Comparison of ENCODE assay signal across 14 mouse cellular contexts in genomic region chr12:71274519-71275237, GRCm38 (mm10). TPM values are rescaled to one million over a fixed set of nuclear protein-coding genes. Genes with fewer than 3 reads are reported as not detected.
DNase-seq lines count a peak whose midpoint lies in the region; ATAC-seq and TF ChIP-seq lines count a peak whose summit lies in the region.
"Had no signal": no experiment of that assay in that cellular context is flagged by ENCODE, and none has a peak within 500 bp of the region (broad histone marks: within the 10 kb centered on the region; RNA-seq: fewer than 3 reads in every experiment).

No protein-coding gene starts in this region.

- intact Hi-C loops in left cerebral cortex, adult 2 months (cut with DNase I): no loop called here
- intact Hi-C loops in left cerebral cortex, postnatal 10 days (cut with DNase I): no loop called here

- no peaks in the 10 kb centered on the region for H3K79me2 ChIP-seq in MEL (ENCODE audit: control insufficient read depth, insufficient read depth, low read length, poor library complexity)

- WGBS in forebrain, embryonic 15.5 days: 95% methylated on average over 5 of the region's 5 CpGs

- TF ChIP-seq POLR2A in MEL (IDR thresholded peaks at IDR 0.05; ENCODE audit: control insufficient read depth in 1 of 2, insufficient read depth in 1 of 2, low read depth in 1 of 2, low read length in 2 of 2, poor library complexity in 1 of 2): no peak

- no peak for TF ChIP-seq EP300 in MEL (IDR thresholded peaks at IDR 0.05; ENCODE audit: low read depth in 1 of 2, low read length in 2 of 2)

- no peaks in the 10 kb centered on the region for H3K4me1 ChIP-seq in MEL (ENCODE audit: control insufficient read depth in 1 of 2, insufficient read depth in 2 of 2, low read length in 2 of 2)
- H3K4me1 ChIP-seq in forebrain, embryonic 15.5 days: peaks cover 4% of the 10 kb centered on the region
- H3K4me1 ChIP-seq: lung, embryonic 15.5 days had no signal

- H3K27ac ChIP-seq in left cerebral cortex, adult 2 months: no peak overlapping the region
- no peak overlapping the region for H3K27ac ChIP-seq in MEL (ENCODE audit: control insufficient read depth, low read depth, low read length)
- no peak overlapping the region for H3K27ac ChIP-seq in forebrain, embryonic 15.5 days (replicated peaks)
- H3K27ac ChIP-seq: lung, embryonic 15.5 days had no signal

- no peaks in the 10 kb centered on the region for H3K9me3 ChIP-seq in MEL (replicated peaks; ENCODE audit: insufficient read depth, low read length)
- no peaks in the 10 kb centered on the region for H3K9me3 ChIP-seq in forebrain, embryonic 15.5 days
- H3K9me3 ChIP-seq: lung, embryonic 15.5 days had no signal

- no peak overlapping the region for H3K4me2 ChIP-seq in forebrain, embryonic 15.5 days (replicated peaks)
- H3K4me2 ChIP-seq: lung, embryonic 15.5 days had no signal

- no peak overlapping the region for H3K9ac ChIP-seq in MEL (ENCODE audit: control insufficient read depth, low read depth, low read length, poor library complexity, severe bottlenecking)
- no peak overlapping the region for H3K9ac ChIP-seq in forebrain, embryonic 15.5 days (replicated peaks)
- H3K9ac ChIP-seq: lung, embryonic 15.5 days had no signal

- TF ChIP-seq RAD21 in MEL (IDR thresholded peaks at IDR 0.05; ENCODE audit: low read depth, low read length): no peak; the same call in 1 of the 2 replicates

- peak; percentile 36 for TF ChIP-seq CTCF in left cerebral cortex, adult 2 months (IDR thresholded peaks at IDR 0.05)
- TF ChIP-seq CTCF in MEL (IDR thresholded peaks at IDR 0.05 in 2 of 3, conservative IDR thresholded peaks at IDR 0.05 in 1 of 3; ENCODE audit: control insufficient read depth in 1 of 3, insufficient read depth in 1 of 3, low read depth in 2 of 3, low read length in 3 of 3, poor library complexity in 1 of 3, severe bottlenecking in 1 of 3): peak; percentile 38 to 47 (median 44)

- no peak overlapping the region for H3K4me3 ChIP-seq in left cerebral cortex, adult 2 months
- no peak overlapping the region for H3K4me3 ChIP-seq in MEL (ENCODE audit: control insufficient read depth in 1 of 2, insufficient read depth in 1 of 2, low read depth in 2 of 2, low read length in 2 of 2)
- no peak overlapping the region for H3K4me3 ChIP-seq in forebrain, embryonic 15.5 days
- H3K4me3 ChIP-seq: lung, embryonic 15.5 days had no signal

- no peaks in the 10 kb centered on the region for H3K36me3 ChIP-seq in MEL (ENCODE audit: control insufficient read depth in 1 of 2, insufficient read depth in 2 of 2, low read length in 2 of 2)
- no peaks in the 10 kb centered on the region for H3K36me3 ChIP-seq in forebrain, embryonic 15.5 days
- H3K36me3 ChIP-seq: lung, embryonic 15.5 days had no signal

- DNase-seq in adrenal gland, postnatal 14 days: peak; percentile 27
- no peak for DNase-seq in adrenal gland, adult 8-10 months
- DNase-seq in left cerebral cortex, adult 2 months (ENCODE audit: extremely low spot score in 1 of 2, low spot score in 2 of 2): no peak
- no peak for DNase-seq in left cerebral cortex, postnatal 10 days (ENCODE audit: extremely low spot score in 1 of 2, low spot score in 2 of 2)
- peak; percentile 13 for DNase-seq in MEL (ENCODE audit: low read depth, low spot score)
- DNase-seq in urinary bladder, postnatal 25 days (ENCODE audit: low spot score): no peak
- DNase-seq: cerebellum, adult 8-10 months; gastrocnemius, postnatal 25 days; heart, postnatal 36 days; kidney, postnatal 10 days had no signal

- no peaks in the 10 kb centered on the region for H3K27me3 ChIP-seq in MEL (ENCODE audit: control insufficient read depth in 1 of 2, insufficient read depth in 2 of 2, low read length in 2 of 2)
- H3K27me3 ChIP-seq in forebrain, embryonic 15.5 days: no peaks in the 10 kb centered on the region
- H3K27me3 ChIP-seq: lung, embryonic 15.5 days had no signal

- ATAC-seq in megakaryocyte progenitor cell, adult 5-6 weeks (replicated peaks; ENCODE audit: poor library complexity): peak; percentile 55; the same call in 1 of the 2 replicates
- ATAC-seq in forebrain, embryonic 15.5 days (replicated peaks): no peak
- ATAC-seq: midbrain, embryonic 16.5 days had no signal

TF ChIP-seq in MEL, 35 proteins besides CTCF, POLR2A, EP300 and RAD21:
- TF ChIP-seq POLR2AphosphoS5 (IDR thresholded peaks at IDR 0.05; ENCODE audit: borderline replicate concordance, low read depth, low read length) (no peak), SIN3A (IDR thresholded peaks at IDR 0.05; ENCODE audit: low read length) (no peak), SMC3 (IDR thresholded peaks at IDR 0.05; ENCODE audit: low read depth, low read length) (peak; percentile 21; the same call in 1 of the 2 replicates), MAZ (IDR thresholded peaks at IDR 0.05; ENCODE audit: low read depth, low read length) (no peak), GABPA (IDR thresholded peaks at IDR 0.05; ENCODE audit: low read depth, low read length) (no peak), CHD2 (IDR thresholded peaks at IDR 0.05; ENCODE audit: low read length) (no peak), HCFC1 (IDR thresholded peaks at IDR 0.05; ENCODE audit: low read depth, low read length) (no peak), RCOR1 (IDR thresholded peaks at IDR 0.05; ENCODE audit: low read depth, low read length) (no peak), MAFK (IDR thresholded peaks at IDR 0.05; ENCODE audit: borderline replicate concordance, low read depth, low read length) (no peak)

RNA-seq across cellular contexts. Expression of gene Dact1, which starts 35.0 kb away (rescaled TPM):
- 19.3 and 22.7 TPM in 2 replicates for total RNA-seq in adrenal gland, postnatal 14 days (2021)
- total RNA-seq in adrenal gland, adult 8-10 months (2022): 10 to 100 TPM; 15.6 to 29.4 (median 22.5) TPM
- total RNA-seq in left cerebral cortex, adult 2 months (2021): 10 to 100 TPM in 1 of 2 experiments, 1 to 10 TPM in 1; 9.6 to 12.3 TPM
- 10 to 100 TPM; 20.4 to 23.4 TPM for total RNA-seq in left cerebral cortex, postnatal 10 days (2021)
- total RNA-seq in MEL (2012; rRNA removed): 0.07 TPM in 1 of 2 replicates, not detected in the other
- polyA plus RNA-seq in MEL (2012; ENCODE audit: insufficient read depth in 1 of 2, insufficient read length in 2 of 2, low read depth in 1 of 2, low replicate concordance in 2 of 2, missing spikeins in 1 of 2): under 1 TPM in 1 of 2 experiments, not detected in 1; 0.06 TPM
- total RNA-seq in megakaryocyte progenitor cell, adult 5-6 weeks (2015): 0.05 and 0.20 TPM in 2 replicates
- total RNA-seq in megakaryocyte progenitor cell, adult 5-6 weeks (2017): 0.21 and 0.30 TPM in 2 replicates
- polyA plus RNA-seq in forebrain, embryonic 15.5 days (2015; fragmentation: Nextera tagmentation; extraction: Ambion mirVana): 38.7 and 42.1 TPM in 2 replicates

Comparison
In these comparisons a context has a peak if more than half of its experiments do, and no peak if none do; other contexts are left out.
1. DNase-seq: peak in adrenal gland, postnatal 14 days (single experiment) and MEL (single experiment); none in adrenal gland, adult 8-10 months (single experiment), left cerebral cortex, adult 2 months (0 of 2), left cerebral cortex, postnatal 10 days (0 of 2) and urinary bladder, postnatal 25 days (single experiment).